Mouse (Mus musculus) MEL-GATA-1-ER (cell line): ENCODE data around the gene Rpl18a.
A peak's percentile ranks its signal among the peaks of the same experiment; 100 is the strongest.

Experiments used
- DNase-seq: peaks from one replicate; pipeline ENCODE4 v3.0.0-alpha.2; 2012; ENCODE audit warnings: low read depth; ENCODE audit errors: extremely low read depth

Gene Rpl18a

GRCm38 (mm10) chr8:70880546-70880945 lies 16.7 kb downstream of the Rpl18a start:
- no peak for DNase-seq

GRCm38 (mm10) chr8:70880126-70880525 lies 17.1 kb downstream of the Rpl18a start:
- DNase-seq = no peak

- DNase-seq = no peak
These were observed 17.7 kb downstream of the Rpl18a start for GRCm38 (mm10) chr8:70879500-70879899.

GRCm38 (mm10) chr8:70878178-70878577 lies 19.0 kb downstream of the Rpl18a start:
- no peak for DNase-seq

GRCm38 (mm10) chr8:70876382-70876781 lies 20.8 kb downstream of the Rpl18a start:
- no peak for DNase-seq

- no peak for DNase-seq
These were observed 22.8 kb downstream of the Rpl18a start for GRCm38 (mm10) chr8:70874441-70874840.

GRCm38 (mm10) chr8:70873364-70873985 lies 23.7 kb downstream of the Rpl18a start, which contains the start of gene Ccdc124:
TSS of gene Ccdc124 (minus strand) at chr8:70873935.
- peak; percentile 74 for DNase-seq

- DNase-seq = no peak
These were observed 24.4 kb downstream of the Rpl18a start for GRCm38 (mm10) chr8:70872643-70873363.

GRCm38 (mm10) chr8:70871195-70871807 lies 25.9 kb downstream of the Rpl18a start:
- DNase-seq = no peak

- peak; percentile 56 for DNase-seq
These were observed 27.6 kb downstream of the Rpl18a start for GRCm38 (mm10) chr8:70869601-70870041.

GRCm38 (mm10) chr8:70869199-70869571 lies 28.0 kb downstream of the Rpl18a start:
- DNase-seq = no peak

- peak; percentile 19 for DNase-seq
These were observed 28.5 kb downstream of the Rpl18a start for GRCm38 (mm10) chr8:70868559-70869198.

GRCm38 (mm10) chr8:70866566-70866965 lies 30.6 kb downstream of the Rpl18a start:
- DNase-seq = no peak

- DNase-seq = no peak
These were observed 31.2 kb downstream of the Rpl18a start for GRCm38 (mm10) chr8:70866001-70866520.

- peak; percentile 96 for DNase-seq
These were observed 31.7 kb downstream of the Rpl18a start for GRCm38 (mm10) chr8:70865350-70866000.

- DNase-seq = peak; percentile 39
These were observed 32.4 kb downstream of the Rpl18a start for GRCm38 (mm10) chr8:70864712-70865221.

- DNase-seq = no peak
These were observed 33.1 kb downstream of the Rpl18a start for GRCm38 (mm10) chr8:70863956-70864711.

GRCm38 (mm10) chr8:70862824-70863641 lies 34.2 kb downstream of the Rpl18a start, which contains the start of gene Kcnn1:
TSS of gene Kcnn1 (minus strand) at chr8:70863258.
- no peak for DNase-seq

GRCm38 (mm10) chr8:70857516-70857915 lies 39.7 kb downstream of the Rpl18a start:
- DNase-seq = no peak
